28 mouse cellular contexts compared by ENCODE assay signal in genomic region chr5:23573942-23574341, GRCm38 (mm10).
"Had no signal": no experiment of that assay in that cellular context is flagged by ENCODE, and none has a peak within 500 bp of the region (broad histone marks: within the 10 kb centered on the region; RNA-seq: fewer than 3 reads in every experiment).

No protein-coding gene starts in this region.

- H3K9ac ChIP-seq: limb, embryonic 12.5 days; limb, embryonic 13.5 days; limb, embryonic 15.5 days; liver, embryonic 12.5 days; liver, embryonic 13.5 days; liver, embryonic 14.5 days; liver, embryonic 15.5 days; liver, postnatal 0 days; lung, embryonic 14.5 days; lung, embryonic 15.5 days; midbrain, embryonic 12.5 days; midbrain, embryonic 13.5 days; midbrain, embryonic 15.5 days; neural tube, embryonic 12.5 days had no signal

- DNase-seq: left cerebral cortex, postnatal 4 days; liver; liver, embryonic 13.5 days; liver, postnatal 0 days; lung, adult 18-20 months; lung, adult 2 months; lung, embryonic 14.5 days; lung, postnatal 10 days; lung, postnatal 14 days; lung, postnatal 36 days; lung, postnatal 4 days; midbrain, embryonic 14.5 days had no signal

- H3K9me3 ChIP-seq: limb, embryonic 10.5 days; liver, embryonic 12.5 days; liver, embryonic 13.5 days; liver, embryonic 15.5 days; lung, embryonic 15.5 days; megakaryocyte, embryonic 14.5 days; midbrain, embryonic 12.5 days; midbrain, embryonic 13.5 days; midbrain, embryonic 15.5 days; neural tube, embryonic 12.5 days had no signal

- H3K36me3 ChIP-seq: limb, embryonic 15.5 days; liver, embryonic 13.5 days; liver, embryonic 15.5 days; lung, embryonic 15.5 days; midbrain, embryonic 12.5 days; midbrain, embryonic 15.5 days; neural tube, embryonic 12.5 days had no signal

- H3K4me3 ChIP-seq: limb, embryonic 10.5 days; limb, embryonic 12.5 days; limb, embryonic 13.5 days; limb, embryonic 15.5 days; liver, embryonic 12.5 days; liver, embryonic 13.5 days; liver, embryonic 15.5 days; lung, embryonic 15.5 days; megakaryocyte, embryonic 14.5 days; midbrain, embryonic 10.5 days; midbrain, embryonic 12.5 days; midbrain, embryonic 13.5 days; midbrain, embryonic 15.5 days; myocyte; neural tube, embryonic 12.5 days had no signal

- H3K27me3 ChIP-seq: limb, embryonic 12.5 days; limb, embryonic 13.5 days; limb, embryonic 15.5 days; liver, embryonic 12.5 days; liver, embryonic 13.5 days; liver, embryonic 15.5 days; lung, embryonic 15.5 days; megakaryocyte, embryonic 14.5 days; midbrain, embryonic 12.5 days; midbrain, embryonic 13.5 days; midbrain, embryonic 15.5 days; neural tube, embryonic 12.5 days had no signal

- H3K27ac ChIP-seq: limb, embryonic 10.5 days; limb, embryonic 12.5 days; limb, embryonic 13.5 days; limb, embryonic 15.5 days; liver, embryonic 12.5 days; liver, embryonic 13.5 days; liver, embryonic 14.5 days; liver, embryonic 15.5 days; lung, embryonic 15.5 days; macrophage; midbrain, embryonic 10.5 days; midbrain, embryonic 12.5 days; midbrain, embryonic 13.5 days; midbrain, embryonic 15.5 days; neural tube, embryonic 12.5 days had no signal

- H3K4me1 ChIP-seq: lung, embryonic 15.5 days had no signal
